Mouse (Mus musculus): ENCODE measurements around the gene Sigirr. TPM values are rescaled to one million over a fixed set of nuclear protein-coding genes. Genes with fewer than 3 reads are reported as not detected.

Sigirr gene
- polyA plus RNA-seq (2016; fragmentation: Nextera tagmentation; extraction: Ambion mirVana) = 2.3 and 2.5 TPM in 2 replicates

DNA sequence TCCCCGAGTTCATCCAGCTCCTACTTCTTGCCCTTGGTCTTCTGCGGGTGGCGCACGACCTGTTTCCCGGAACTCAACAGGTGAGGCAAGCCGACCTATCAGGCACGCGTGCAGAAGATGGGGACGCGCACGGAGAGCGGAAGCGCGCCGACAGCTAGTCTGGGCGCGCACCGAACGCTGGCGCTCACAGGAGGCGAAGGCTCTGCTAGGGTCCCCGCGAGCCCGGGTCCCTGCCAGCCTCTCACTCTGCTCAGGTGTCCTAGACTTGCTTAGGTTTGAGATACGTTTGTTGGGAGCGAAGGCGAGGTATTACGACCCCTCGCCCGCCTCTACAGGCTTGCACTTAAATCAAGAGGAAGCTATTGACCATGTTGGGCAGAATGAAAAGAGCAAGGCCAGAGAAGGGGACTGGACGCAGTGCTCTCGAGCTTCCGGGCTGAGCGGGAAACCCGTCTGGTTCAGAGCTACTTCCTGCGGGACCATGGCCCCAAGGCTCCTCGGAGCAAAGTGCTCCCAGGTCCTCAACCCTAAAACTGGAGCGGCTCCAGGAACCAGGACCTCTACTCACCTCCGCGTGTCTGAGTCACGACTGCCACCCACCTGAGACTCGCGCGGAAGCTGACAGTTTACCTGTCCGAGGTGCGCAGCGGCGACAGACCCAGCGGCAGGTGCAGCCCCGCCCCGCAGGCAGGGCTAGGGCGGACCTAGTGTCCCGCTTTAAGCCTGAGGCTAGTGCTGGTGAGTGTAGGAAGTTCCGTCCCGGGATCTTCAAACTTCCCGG, at the start of gene Sigirr:
Gene Sigirr, minus strand, starts transcription at position 662 of the 781 bp plus-strand sequence.
- Histone ChIP-seq H3K27ac (replicated peaks) (0 out of 2 replicates have a peak within 1 kb of the TSS, but pooled peaks have one; percentile 9), H3K4me1 (peaks cover 12% of the 10 kb centered on the region), H3K9me3 (replicated peaks) (no peaks in the 10 kb centered on the region), H3K4me3 (peak within 1 kb of the TSS; percentile 57), H3K36me3 (no peaks in the 10 kb centered on the region), H3K27me3 (ENCODE audit: low read depth, poor library complexity, severe bottlenecking) (peaks cover 67% of the 10 kb centered on the region)
- DNase-seq (ENCODE audit: low spot score) = peak; percentile 46
- WGBS = 1% methylated on average over 56 of the region's 56 CpGs

DNA sequence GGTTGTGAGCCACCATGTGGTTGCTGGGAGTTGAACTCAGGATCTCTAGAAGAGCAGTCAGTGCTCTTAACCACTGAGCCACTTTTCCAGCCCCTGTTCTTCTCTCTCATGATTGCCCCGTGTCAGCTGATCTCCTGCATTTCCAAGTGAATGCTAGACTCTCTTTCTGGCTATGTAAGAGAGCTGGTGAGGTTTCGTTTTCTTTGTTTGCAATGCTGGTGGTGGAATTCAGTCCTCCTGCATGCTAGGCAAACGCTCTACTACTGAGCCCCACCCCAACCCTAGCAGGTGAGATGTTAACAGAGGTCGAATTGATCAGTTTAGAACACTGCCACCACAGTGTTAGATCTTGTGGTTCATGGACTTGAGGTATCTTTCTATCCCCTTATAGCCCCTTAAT, 48.3 kb upstream of the Sigirr start:
- 86% methylated on average over 4 of the region's 4 CpGs for WGBS

DNA sequence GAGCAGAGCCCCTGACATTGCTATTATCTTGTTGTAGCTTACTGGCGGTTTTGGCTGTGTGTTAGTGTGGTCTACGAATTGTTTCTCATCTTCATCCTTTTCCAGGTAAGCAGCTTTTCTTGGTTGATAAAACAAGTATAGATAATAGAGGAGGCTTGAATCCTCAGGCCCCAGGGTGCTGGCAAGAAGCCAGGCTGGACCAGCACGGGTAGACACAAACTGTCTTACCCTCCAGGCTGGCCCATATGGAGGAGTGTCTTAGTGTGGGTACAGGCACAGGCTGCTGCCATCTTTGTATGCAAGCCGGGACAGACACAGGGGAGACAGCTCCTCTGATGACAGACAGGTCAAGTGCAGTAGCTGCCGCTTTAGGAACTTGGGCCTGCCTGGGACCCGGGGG, 46.7 kb upstream of the Sigirr start:
- no peak for DNase-seq (ENCODE audit: low spot score)
- Histone ChIP-seq H3K4me1 (no peaks in the 10 kb centered on the region), H3K9me3 (replicated peaks) (no peaks in the 10 kb centered on the region), H3K27me3 (ENCODE audit: low read depth, poor library complexity, severe bottlenecking) (no peaks in the 10 kb centered on the region), H3K4me3 (no peak overlapping the region), H3K36me3 (peaks cover 93% of the 10 kb centered on the region), H3K27ac (replicated peaks) (no peak overlapping the region)
- 93% methylated on average over 6 of the region's 6 CpGs for WGBS

More for the DNA sequence above, 48.3 kb upstream of the Sigirr start:
- no peak overlapping the region for H3K27ac ChIP-seq (replicated peaks)
- H3K36me3 ChIP-seq = peaks cover 93% of the 10 kb centered on the region
- DNase-seq (ENCODE audit: low spot score) = no peak
- no peaks in the 10 kb centered on the region for H3K27me3 ChIP-seq (ENCODE audit: low read depth, poor library complexity, severe bottlenecking)
- no peak overlapping the region for H3K4me3 ChIP-seq
- H3K9me3 ChIP-seq (replicated peaks) = no peaks in the 10 kb centered on the region
- no peaks in the 10 kb centered on the region for H3K4me1 ChIP-seq

DNA sequence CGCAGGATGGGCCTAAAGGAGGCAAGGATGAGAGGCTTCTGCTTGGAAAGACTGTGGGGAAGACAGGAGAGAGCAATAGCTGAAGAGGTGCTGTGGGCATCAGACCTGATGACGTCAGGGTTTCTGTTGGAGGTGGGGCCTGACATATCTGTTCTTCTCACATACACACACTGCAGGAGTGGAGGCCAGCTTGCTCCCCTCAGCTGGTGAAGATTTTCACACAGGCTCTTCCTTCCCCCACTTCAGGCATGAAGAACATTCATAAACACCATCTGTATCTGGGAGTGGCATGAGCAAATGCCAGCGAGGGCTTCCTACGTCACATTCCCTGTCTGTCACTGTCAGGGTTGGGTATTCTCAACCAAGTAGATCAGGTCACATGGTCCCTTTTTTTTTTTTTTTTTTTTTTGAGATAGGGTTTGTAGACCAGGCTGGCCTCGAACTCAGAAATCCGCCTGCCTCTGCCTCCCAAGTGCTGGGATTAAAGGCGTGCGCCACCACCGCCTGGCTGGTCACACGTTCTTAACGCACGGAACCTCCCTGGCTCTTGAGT, 45.7 kb upstream of the Sigirr start:
- no peaks in the 10 kb centered on the region for H3K4me1 ChIP-seq
- H3K27ac ChIP-seq (replicated peaks) = no peak overlapping the region
- no peak overlapping the region for H3K4me3 ChIP-seq
- DNase-seq (ENCODE audit: low spot score) = no peak
- H3K36me3 ChIP-seq = peaks cover 90% of the 10 kb centered on the region
- WGBS = 95% methylated on average over 12 of the region's 12 CpGs
- H3K27me3 ChIP-seq (ENCODE audit: low read depth, poor library complexity, severe bottlenecking) = no peaks in the 10 kb centered on the region
- H3K9me3 ChIP-seq (replicated peaks) = no peaks in the 10 kb centered on the region

DNA sequence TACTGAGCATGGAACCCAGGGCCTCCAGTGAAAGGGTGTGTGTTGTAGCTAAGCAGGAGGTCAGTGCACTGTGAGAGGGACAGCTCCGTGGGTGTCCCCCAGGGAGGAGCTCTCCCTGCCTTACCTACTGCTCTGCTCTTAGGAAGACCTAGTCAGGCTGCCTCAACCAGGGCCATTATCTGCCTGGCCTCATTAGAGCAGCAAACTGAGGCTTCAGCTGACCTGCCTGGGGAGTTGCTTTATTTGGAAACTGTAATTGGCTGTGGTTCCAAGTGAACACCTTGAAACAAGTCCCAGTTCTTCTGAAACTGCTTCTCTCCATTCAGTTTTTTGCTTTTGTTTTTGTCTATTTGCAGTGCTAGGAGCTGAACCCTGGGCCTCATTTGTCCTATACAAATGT, 45.0 kb upstream of the Sigirr start:
- WGBS = 59% methylated on average over 1 of the region's 1 CpGs
- Histone ChIP-seq H3K4me1 (no peaks in the 10 kb centered on the region), H3K4me3 (no peak overlapping the region), H3K36me3 (peaks cover 88% of the 10 kb centered on the region), H3K27me3 (ENCODE audit: low read depth, poor library complexity, severe bottlenecking) (no peaks in the 10 kb centered on the region), H3K9me3 (replicated peaks) (no peaks in the 10 kb centered on the region), H3K27ac (replicated peaks) (no peak overlapping the region)
- DNase-seq (ENCODE audit: low spot score) = no peak

DNA sequence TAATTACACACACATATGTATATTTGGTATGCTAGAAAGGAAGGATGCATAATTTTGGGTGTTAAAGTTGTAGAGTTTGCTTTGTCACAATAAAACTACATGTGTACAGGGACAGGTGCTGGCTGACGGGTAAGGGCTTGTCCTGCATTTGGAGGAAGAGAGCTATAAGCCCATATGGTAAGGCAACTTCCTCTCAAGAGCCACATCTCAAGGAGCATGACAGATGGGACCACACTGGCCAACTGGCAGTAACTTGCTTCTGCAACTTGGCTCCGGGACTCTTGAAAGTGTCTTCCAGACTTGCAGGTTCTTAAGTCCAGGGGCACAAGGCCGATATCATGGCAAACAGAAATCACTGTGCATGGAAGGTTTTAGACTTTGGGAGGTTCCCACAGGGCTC, 44.3 kb upstream of the Sigirr start:
- Histone ChIP-seq H3K27ac (replicated peaks) (no peak overlapping the region), H3K27me3 (ENCODE audit: low read depth, poor library complexity, severe bottlenecking) (no peaks in the 10 kb centered on the region), H3K4me1 (no peaks in the 10 kb centered on the region), H3K4me3 (no peak overlapping the region), H3K36me3 (peaks cover 90% of the 10 kb centered on the region), H3K9me3 (replicated peaks) (no peaks in the 10 kb centered on the region)
- 91% methylated on average over 3 of the region's 3 CpGs for WGBS
- no peak for DNase-seq (ENCODE audit: low spot score)

GRCm38 (mm10) chr7:141143861-141144260, 43.5 kb upstream of the Sigirr start:
- Histone ChIP-seq H3K27me3 (ENCODE audit: low read depth, poor library complexity, severe bottlenecking) (no peaks in the 10 kb centered on the region), H3K4me3 (no peak overlapping the region), H3K4me1 (no peaks in the 10 kb centered on the region), H3K9me3 (replicated peaks) (no peaks in the 10 kb centered on the region), H3K36me3 (peaks cover 93% of the 10 kb centered on the region), H3K27ac (replicated peaks) (no peak overlapping the region)
- DNase-seq (ENCODE audit: low spot score) = no peak
- 79% methylated on average over 2 of the region's 2 CpGs for WGBS

- H3K36me3 ChIP-seq = peaks cover 93% of the 10 kb centered on the region
- no peaks in the 10 kb centered on the region for H3K27me3 ChIP-seq (ENCODE audit: low read depth, poor library complexity, severe bottlenecking)
- 55% methylated on average over 5 of the region's 5 CpGs for WGBS
- H3K9me3 ChIP-seq (replicated peaks) = no peaks in the 10 kb centered on the region
- 0 out of 2 replicates have a peak overlapping the region, but pooled peaks have one; percentile 33 for H3K27ac ChIP-seq (replicated peaks)
- DNase-seq (ENCODE audit: low spot score) = peak; percentile 31
- no peak overlapping the region for H3K4me3 ChIP-seq
- no peaks in the 10 kb centered on the region for H3K4me1 ChIP-seq
These were observed 42.7 kb upstream of the Sigirr start for GRCm38 (mm10) chr7:141143112-141143511.

DNA sequence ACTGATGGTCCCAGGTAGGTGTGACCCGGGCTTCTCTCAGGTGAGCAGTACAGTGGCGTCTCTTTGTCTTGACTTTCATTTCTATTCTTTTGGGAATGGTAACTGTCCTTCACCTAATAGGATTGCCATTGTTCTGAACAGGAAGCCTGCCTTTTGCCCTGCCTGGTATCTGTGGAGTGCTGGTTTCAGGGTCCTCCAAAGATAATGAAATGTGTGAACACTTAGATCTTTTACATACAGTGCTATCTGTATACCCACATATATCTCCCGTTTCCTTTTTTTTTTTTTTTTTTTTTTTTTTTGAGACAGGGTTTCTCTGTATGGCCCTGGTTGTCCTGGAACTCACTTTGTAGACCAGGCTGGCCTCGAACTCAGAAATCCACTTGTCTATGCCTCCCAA, 41.0 kb upstream of the Sigirr start:
- H3K9me3 ChIP-seq (replicated peaks) = no peaks in the 10 kb centered on the region
- no peaks in the 10 kb centered on the region for H3K4me1 ChIP-seq
- no peak overlapping the region for H3K27ac ChIP-seq (replicated peaks)
- H3K27me3 ChIP-seq (ENCODE audit: low read depth, poor library complexity, severe bottlenecking) = no peaks in the 10 kb centered on the region
- peaks cover 93% of the 10 kb centered on the region for H3K36me3 ChIP-seq
- no peak for DNase-seq (ENCODE audit: low spot score)
- no peak overlapping the region for H3K4me3 ChIP-seq
- WGBS = 93% methylated on average over 4 of the region's 4 CpGs

DNA sequence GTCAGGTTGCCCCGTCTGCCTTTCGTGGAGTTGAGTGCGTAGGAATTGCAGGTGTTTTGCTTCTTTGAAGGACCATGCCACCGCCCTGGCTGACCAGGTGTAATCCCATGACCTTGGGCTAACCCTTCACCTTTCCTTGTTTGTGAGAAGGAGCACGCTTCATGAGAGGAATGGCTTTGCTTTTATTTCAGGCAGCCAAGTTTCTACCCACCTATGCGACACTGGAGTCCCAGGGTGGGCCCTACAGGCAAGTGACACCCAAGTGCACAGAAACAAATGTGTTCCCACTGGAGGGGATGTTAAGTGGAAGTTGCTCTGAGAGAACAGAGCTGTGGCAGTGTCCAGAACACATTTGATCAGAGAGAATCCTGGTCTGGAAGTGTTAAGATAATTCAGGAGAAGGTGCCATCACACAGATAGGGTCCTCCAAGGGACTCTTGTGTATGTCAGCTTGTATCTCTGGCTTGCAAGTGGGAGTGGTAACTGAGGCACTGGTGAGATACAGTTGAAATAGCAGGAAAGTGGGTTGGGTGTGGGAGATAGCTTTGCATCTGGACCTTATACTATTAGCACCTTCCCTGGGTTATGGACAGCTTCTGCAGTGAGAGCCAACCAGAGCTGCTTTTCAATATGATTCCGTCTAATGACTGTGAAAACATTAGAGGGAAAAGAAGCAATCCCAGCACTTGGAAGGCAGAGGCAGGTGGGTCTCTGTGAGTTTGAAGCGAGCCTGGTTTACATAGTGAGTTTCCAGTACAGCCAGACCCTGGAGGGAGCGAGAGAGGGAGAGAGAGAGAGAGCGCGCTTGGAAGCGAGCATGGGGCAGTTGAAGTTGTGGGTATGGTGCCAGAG, 31.8 kb upstream of the Sigirr start:
- H3K27me3 ChIP-seq (ENCODE audit: low read depth, poor library complexity, severe bottlenecking) = no peaks in the 10 kb centered on the region
- H3K36me3 ChIP-seq = peaks cover 35% of the 10 kb centered on the region
- 61% methylated on average over 12 of the region's 12 CpGs for WGBS
- peak overlapping the region; percentile 94 for H3K27ac ChIP-seq (replicated peaks)
- no peak for DNase-seq (ENCODE audit: low spot score)
- no peaks in the 10 kb centered on the region for H3K9me3 ChIP-seq (replicated peaks)
- peak overlapping the region; percentile 83 for H3K4me3 ChIP-seq
- H3K4me1 ChIP-seq = peaks cover 27% of the 10 kb centered on the region

DNA sequence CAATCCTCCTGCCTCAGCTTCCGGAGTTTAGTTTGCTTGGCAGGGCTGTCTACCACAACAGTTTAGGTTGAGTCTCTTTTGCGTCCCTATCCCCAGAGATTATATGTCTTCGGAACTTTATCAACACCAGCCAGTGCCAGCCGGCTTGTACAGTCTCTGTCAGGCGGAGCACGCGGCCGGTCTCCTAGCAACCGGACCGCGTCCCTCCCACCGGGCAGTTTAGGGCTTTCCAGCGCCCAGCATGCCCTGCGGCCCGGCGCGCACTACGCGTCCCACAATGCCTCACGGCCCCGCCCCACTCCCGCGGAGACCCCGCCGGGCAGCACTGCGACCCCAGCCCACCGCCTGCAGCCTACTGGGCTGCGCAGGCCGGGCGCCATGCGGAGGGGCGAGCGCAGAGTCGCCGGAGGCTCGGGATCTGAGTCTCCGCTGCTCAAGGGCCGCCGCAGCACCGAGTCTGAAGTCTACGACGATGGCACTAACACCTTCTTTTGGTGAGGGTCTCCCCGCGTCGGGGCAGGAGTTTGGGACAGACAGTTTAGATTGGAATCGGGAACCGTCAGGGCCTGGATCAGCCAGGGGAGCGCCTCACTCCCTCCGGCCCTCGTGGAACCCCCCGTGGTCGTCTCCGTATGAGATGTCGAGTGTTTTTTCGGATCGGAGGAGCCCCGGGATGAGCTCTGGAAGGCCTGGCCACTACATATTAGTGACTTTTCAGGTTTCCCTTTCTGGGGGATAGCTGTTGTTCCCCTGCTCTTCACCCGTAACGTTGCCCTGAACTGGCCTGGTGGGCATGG, 30.9 kb upstream of the Sigirr start:
- Histone ChIP-seq H3K27me3 (ENCODE audit: low read depth, poor library complexity, severe bottlenecking) (no peaks in the 10 kb centered on the region), H3K4me3 (peak overlapping the region; percentile 83), H3K36me3 (peaks cover 26% of the 10 kb centered on the region), H3K9me3 (replicated peaks) (no peaks in the 10 kb centered on the region), H3K27ac (replicated peaks) (peak overlapping the region; percentile 94), H3K4me1 (peaks cover 27% of the 10 kb centered on the region)
- under 1% methylated on average over 59 of the region's 59 CpGs for WGBS
- DNase-seq (ENCODE audit: low spot score) = peak; percentile 96

DNA sequence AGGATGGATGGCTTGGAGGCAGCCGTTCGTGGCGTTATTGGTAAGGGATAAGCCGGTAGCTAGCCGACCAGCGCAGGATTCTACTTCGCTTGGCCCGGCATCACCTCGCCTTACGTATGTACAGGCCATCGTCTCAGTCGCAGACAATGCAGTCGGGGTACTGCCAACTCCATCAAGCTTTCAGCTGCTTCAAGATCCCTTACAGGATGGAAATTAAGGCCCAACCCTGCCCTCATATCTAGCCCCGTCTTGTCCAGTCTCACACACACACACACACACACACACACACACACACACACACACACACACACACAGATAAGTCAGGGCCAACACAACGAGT, 23.1 kb upstream of the Sigirr start:
- Histone ChIP-seq H3K27ac (replicated peaks) (peak overlapping the region; percentile 89), H3K4me1 (peaks cover 12% of the 10 kb centered on the region), H3K27me3 (ENCODE audit: low read depth, poor library complexity, severe bottlenecking) (peaks cover 1% of the 10 kb centered on the region; the same call in 1 of the 2 replicates), H3K9me3 (replicated peaks) (no peaks in the 10 kb centered on the region), H3K36me3 (no peaks in the 10 kb centered on the region), H3K4me3 (peak overlapping the region; percentile 61)
- no peak for DNase-seq (ENCODE audit: low spot score)
- WGBS = 2% methylated on average over 15 of the region's 15 CpGs
